Mouse (Mus musculus) liver, embryonic 14.5 days (tissue): ENCODE results near the gene Gfra1. TPM values are rescaled to one million over a fixed set of nuclear protein-coding genes. Genes with fewer than 3 reads are reported as not detected.

ENCODE experiments used
- ATAC-seq: fragments of 200-750 bp; cut with Nextera tagmentation; 2 replicates; pipeline ENCODE4 v1.8.0; 2017; ENCODE audit warnings: moderate number of reproducible peaks, mild to moderate bottlenecking, moderate library complexity; ENCODE audit not compliant: insufficient read depth
- DNase-seq, 3 experiments: peaks; one replicate each; pipeline ENCODE4 v3.0.0-alpha.2; 2012 to 2013; ENCODE audit warnings: low read depth in 3 of 3, low spot score in 3 of 3
- H3K27ac ChIP-seq: fragments of 300-500 bp; sonication (generic); 2 replicates; pipeline ENCODE4 v1.5.1; 2014; ENCODE audit warnings: moderate library complexity, mild to moderate bottlenecking, control low read depth, inconsistent platforms
- H3K27me3 ChIP-seq: fragments of 300-500 bp; sonication (generic); 2 replicates; pipeline ENCODE4 v1.6.1; 2014; ENCODE audit warnings: mild to moderate bottlenecking, low read length, moderate library complexity; ENCODE audit not compliant: control insufficient read depth, insufficient read depth
- H3K36me3 ChIP-seq: fragments of 300-500 bp; sonication (generic); replicated peaks from 2 replicates; pipeline ENCODE4 v1.6.1; 2014; ENCODE audit warnings: low read depth; ENCODE audit not compliant: control insufficient read depth, insufficient read depth
- H3K4me1 ChIP-seq, 2 experiments: fragments of 200-500 bp in 1 of 2; fragments of 300-500 bp in 1 of 2; sonication (generic) in 1 of 2; replicated peaks; 2 replicates each; pipeline ENCODE4 v1.6.1; 2012 to 2014; ENCODE audit warnings: antibody characterized with exemption in 1 of 2, inconsistent platforms in 1 of 2, low read length in 1 of 2; ENCODE audit not compliant: control insufficient read depth in 2 of 2, insufficient read depth in 2 of 2
- H3K4me2 ChIP-seq: fragments of 300-500 bp; sonication (generic); 2 replicates; pipeline ENCODE4 v1.6.1; 2014; ENCODE audit warnings: low read depth, mild to moderate bottlenecking, control low read depth, moderate library complexity
- H3K4me3 ChIP-seq, 2 experiments: fragments of 200-500 bp in 1 of 2; fragments of 300-500 bp in 1 of 2; sonication (generic) in 1 of 2; 2 replicates each; pipeline ENCODE4 v1.5.1; 2012 to 2014; ENCODE audit warnings: low read depth in 2 of 2, low read length in 2 of 2, mild to moderate bottlenecking in 2 of 2, control low read depth in 1 of 2, inconsistent platforms in 1 of 2, moderate library complexity in 1 of 2; ENCODE audit not compliant: insufficient read depth in 1 of 2
- H3K9ac ChIP-seq: fragments of 300-500 bp; sonication (generic); replicated peaks from 2 replicates; pipeline ENCODE4 v1.6.1; 2014; ENCODE audit warnings: mild to moderate bottlenecking, control low read depth, moderate library complexity
- H3K9me3 ChIP-seq: fragments of 300-500 bp; sonication (generic); 2 replicates; pipeline ENCODE4 v1.6.1; 2016; ENCODE audit warnings: low read length, mixed read lengths; ENCODE audit not compliant: control insufficient read depth
- CTCF ChIP-seq: IDR thresholded peaks from 2 replicates; pipeline ENCODE4 v1.5.1; 2016; ENCODE audit warnings: antibody characterized with exemption, low read depth, control low read depth
- EP300 ChIP-seq: IDR thresholded peaks from 2 replicates; pipeline ENCODE4 v1.6.1; 2016; ENCODE audit warnings: antibody characterized with exemption, low read depth
- WGBS: fragments of 180-500 bp; shearing (Covaris S2); extraction: QIAGEN DNeasy Blood & Tissue Kit; methylation state at CpG from one replicate; pipeline ENCODE4 v1.1.7; 2014; ENCODE audit not compliant: insufficient replicate concordance; 5-methylcytosine and 5-hydroxymethylcytosine counted together
- polyA plus RNA-seq, 2 experiments: library from polyadenylated mRNA; depleted of rRNA in 1 of 2; stranded (reverse) in 1 of 2; unstranded in 1 of 2; fragments of >200 nt; fragmentation: Nextera tagmentation in 1 of 2; extraction: Ambion mirVana in 1 of 2; gene quantifications; 2 replicates each; pipeline versions ENCODE4 v1.2.1 to v1.2.3; 2012 to 2014

Gfra1 gene
- polyA plus RNA-seq, 2 experiments, result 2.7 to 3.8 TPM

DNA sequence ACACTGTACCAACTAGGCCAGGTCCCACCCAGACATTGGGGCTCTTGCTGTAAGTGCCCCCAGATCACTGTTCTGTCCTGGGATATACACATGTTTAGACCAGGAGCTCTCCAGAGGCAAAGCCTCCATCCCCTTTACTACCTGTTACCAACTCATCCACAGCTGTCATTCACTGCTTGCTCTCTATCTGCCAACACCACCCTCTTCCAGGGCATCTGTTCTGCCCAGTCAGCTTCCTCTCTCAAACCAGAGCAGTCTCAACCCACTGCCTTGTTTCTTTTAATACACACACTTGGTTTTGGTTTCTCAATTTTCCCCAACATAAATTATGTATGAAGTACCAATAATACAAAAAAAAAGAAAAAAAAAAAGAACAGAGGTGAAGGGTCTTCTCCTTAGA, 41.0 kb downstream of the Gfra1 start:
- Histone ChIP-seq H3K36me3 (no peaks in the 10 kb centered on the region), H3K27ac (no peak overlapping the region), H3K9me3 (no peaks in the 10 kb centered on the region), H3K9ac (no peak overlapping the region), H3K4me3 (no peak overlapping the region), H3K4me2 (no peak overlapping the region), H3K4me1 (no peaks in the 10 kb centered on the region), H3K27me3 (no peaks in the 10 kb centered on the region)
- ATAC-seq, result no peak
- TF ChIP-seq EP300, result no peak
- no peak for TF ChIP-seq CTCF
- no peak for DNase-seq

DNA sequence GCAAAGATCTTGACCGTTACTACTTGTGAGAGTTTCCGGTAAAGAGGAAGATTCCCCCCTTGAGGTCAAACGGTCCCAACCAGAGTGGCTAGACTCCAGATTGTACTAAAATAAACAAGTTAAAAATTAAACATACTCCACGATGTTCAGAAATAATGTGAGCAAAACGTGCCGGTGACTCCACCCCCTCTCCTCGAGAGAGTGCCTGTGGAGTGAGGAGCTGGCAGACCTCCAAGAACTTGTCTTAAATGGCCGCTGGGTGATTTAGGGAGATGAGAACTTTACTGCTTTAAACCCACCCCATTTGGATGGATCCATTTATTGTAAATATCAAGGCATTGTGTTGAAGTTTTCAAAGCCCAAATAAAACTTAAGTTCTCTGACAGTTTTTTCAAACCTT, 42.4 kb downstream of the Gfra1 start:
- H3K4me1 ChIP-seq, result no peaks in the 10 kb centered on the region
- ATAC-seq (no peak), DNase-seq (peak in 1 of 3 experiments; percentile 9)
- no peak overlapping the region for H3K4me3 ChIP-seq
- H3K4me2 ChIP-seq, result no peak overlapping the region
- H3K27ac ChIP-seq, result no peak overlapping the region
- H3K9me3 ChIP-seq, result no peaks in the 10 kb centered on the region
- TF ChIP-seq CTCF (no peak), EP300 (no peak)
- WGBS, result 32% methylated on average over 8 of the region's 8 CpGs
- no peaks in the 10 kb centered on the region for H3K36me3 ChIP-seq
- no peaks in the 10 kb centered on the region for H3K27me3 ChIP-seq
- no peak overlapping the region for H3K9ac ChIP-seq

GRCm38 (mm10) chr19:58412811-58413210, 42.9 kb downstream of the Gfra1 start:
- no peak for DNase-seq
- TF ChIP-seq EP300 (no peak), CTCF (no peak)
- no peak overlapping the region for H3K4me3 ChIP-seq

DNA sequence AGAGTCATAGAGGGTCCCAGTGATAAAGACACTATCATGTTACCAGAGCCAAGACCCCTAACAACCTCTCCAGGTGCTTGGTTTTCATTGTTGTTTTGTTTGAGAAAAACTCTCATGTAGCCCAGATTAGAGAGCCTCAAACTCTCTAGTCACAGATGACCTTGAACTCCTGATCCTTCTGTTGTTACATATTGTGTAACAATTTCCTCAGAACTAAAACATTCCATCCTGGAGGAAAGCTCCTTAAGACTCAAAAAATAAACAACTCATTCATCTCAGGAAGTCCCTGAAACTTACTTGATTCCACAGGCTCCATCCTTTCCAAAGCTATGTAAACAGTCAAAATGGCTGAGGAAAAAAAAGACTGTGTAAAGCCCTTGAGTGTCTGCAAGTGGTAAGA, 49.0 kb downstream of the Gfra1 start:
- H3K27ac ChIP-seq, result no peak overlapping the region
- ATAC-seq (no peak), DNase-seq (no peak)
- H3K4me2 ChIP-seq, result no peak overlapping the region
- H3K36me3 ChIP-seq, result no peaks in the 10 kb centered on the region
- no peak overlapping the region for H3K4me3 ChIP-seq
- H3K9me3 ChIP-seq, result no peaks in the 10 kb centered on the region
- H3K27me3 ChIP-seq, result no peaks in the 10 kb centered on the region
- no peaks in the 10 kb centered on the region for H3K4me1 ChIP-seq
- no peak for TF ChIP-seq EP300
- TF ChIP-seq CTCF, result no peak
- H3K9ac ChIP-seq, result no peak overlapping the region

More at GRCm38 (mm10) chr19:58412811-58413210, 42.9 kb downstream of the Gfra1 start:
- H3K4me2 ChIP-seq, result no peak overlapping the region
- no peaks in the 10 kb centered on the region for H3K27me3 ChIP-seq
- no peak overlapping the region for H3K9ac ChIP-seq
- H3K9me3 ChIP-seq, result no peaks in the 10 kb centered on the region
- 28% methylated on average over 2 of the region's 3 CpGs for WGBS
- H3K27ac ChIP-seq, result no peak overlapping the region
- H3K36me3 ChIP-seq, result no peaks in the 10 kb centered on the region
- no peaks in the 10 kb centered on the region for H3K4me1 ChIP-seq
- no peak for ATAC-seq

DNA sequence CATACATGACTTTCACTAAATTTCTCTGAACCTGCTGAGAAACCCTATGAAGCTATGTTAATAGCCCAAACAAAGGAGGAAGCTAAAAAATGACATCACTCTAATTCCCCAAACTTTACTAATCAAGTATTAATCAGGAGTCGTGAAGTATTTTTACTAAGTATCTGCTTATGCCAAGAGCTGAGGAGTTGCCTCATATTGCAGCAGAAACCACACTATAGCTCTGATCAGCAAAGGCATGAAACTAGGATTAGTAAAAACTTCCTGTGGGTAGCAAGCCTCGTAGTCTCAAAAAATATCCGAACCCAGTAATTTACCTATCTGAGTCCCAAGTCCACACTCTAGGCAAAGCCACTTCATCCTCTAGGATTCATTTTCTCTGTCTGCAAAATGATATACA, 55.5 kb downstream of the Gfra1 start:
- Histone ChIP-seq H3K9me3 (no peaks in the 10 kb centered on the region), H3K4me2 (no peak overlapping the region), H3K36me3 (no peaks in the 10 kb centered on the region), H3K4me1 (peaks cover 0 to 1% of the 10 kb centered on the region in 2 experiments; a peak in 1 of 4 replicates), H3K9ac (no peak overlapping the region), H3K27ac (no peak overlapping the region), H3K27me3 (no peaks in the 10 kb centered on the region), H3K4me3 (no peak overlapping the region)
- 55% methylated on average over 3 of the region's 3 CpGs for WGBS
- TF ChIP-seq CTCF (no peak), EP300 (no peak)
- DNase-seq (no peak), ATAC-seq (no peak)
